Mouse (Mus musculus): Measurements from ENCODE around the gene Tbc1d20. TPM values are rescaled to one million over a fixed set of nuclear protein-coding genes. Genes with fewer than 3 reads are reported as not detected.
A peak's percentile ranks its signal among the peaks of the same experiment; 100 is the strongest.

Gene Tbc1d20
- polyA plus RNA-seq, 1 experiment from 2014 or later = 35.8 TPM

GRCm38 (mm10) chr2:152292475-152292874 lies 1.2 kb upstream of the Tbc1d20 start:
- Histone ChIP-seq H3K27ac (ENCODE audit: low read length) (no peak overlapping the region), H3K4me3 (ENCODE audit: low read length) (no peak overlapping the region), H3K4me1 (ENCODE audit: control insufficient read depth, insufficient read depth, low read length) (peaks cover 16% of the 10 kb centered on the region), H3K27me3 (replicated peaks; ENCODE audit: control insufficient read depth, insufficient read depth, low read length) (no peaks in the 10 kb centered on the region), H3K4me2 (ENCODE audit: low read depth, low read length) (no peak overlapping the region), H3K9ac (ENCODE audit: low read depth, low read length) (no peak overlapping the region), H3K36me3 (ENCODE audit: control insufficient read depth, insufficient read depth, low read length) (no peaks in the 10 kb centered on the region), H3K9me3 (ENCODE audit: control insufficient read depth, low read length) (no peaks in the 10 kb centered on the region)
- ATAC-seq = no peak
- WGBS = 82% methylated on average over 2 of the region's 2 CpGs

GRCm38 (mm10) chr2:152293179-152293726 lies 375 bp upstream of the Tbc1d20 start:
- no peaks in the 10 kb centered on the region for H3K9me3 ChIP-seq (ENCODE audit: control insufficient read depth, low read length)
- peak overlapping the region; percentile 97 for H3K4me3 ChIP-seq (ENCODE audit: low read length)
- peak overlapping the region; percentile 96 for H3K9ac ChIP-seq (ENCODE audit: low read depth, low read length)
- no peaks in the 10 kb centered on the region for H3K36me3 ChIP-seq (ENCODE audit: control insufficient read depth, insufficient read depth, low read length)
- no peak overlapping the region for H3K27ac ChIP-seq (ENCODE audit: low read length)
- H3K27me3 ChIP-seq (replicated peaks; ENCODE audit: control insufficient read depth, insufficient read depth, low read length) = no peaks in the 10 kb centered on the region
- 1% methylated on average over 15 of the region's 15 CpGs for WGBS
- H3K4me2 ChIP-seq (ENCODE audit: low read depth, low read length) = peak overlapping the region; percentile 79
- peaks cover 16% of the 10 kb centered on the region for H3K4me1 ChIP-seq (ENCODE audit: control insufficient read depth, insufficient read depth, low read length)
- peak; percentile 61 for ATAC-seq

- Histone ChIP-seq H3K27ac (ENCODE audit: low read length) (peak overlapping the region; percentile 85; the same call in 1 of the 2 replicates), H3K4me3 (ENCODE audit: low read length) (peak overlapping the region; percentile 97), H3K9ac (ENCODE audit: low read depth, low read length) (peak overlapping the region; percentile 96), H3K9me3 (ENCODE audit: control insufficient read depth, low read length) (no peaks in the 10 kb centered on the region), H3K36me3 (ENCODE audit: control insufficient read depth, insufficient read depth, low read length) (no peaks in the 10 kb centered on the region), H3K4me1 (ENCODE audit: control insufficient read depth, insufficient read depth, low read length) (peaks cover 16% of the 10 kb centered on the region), H3K27me3 (replicated peaks; ENCODE audit: control insufficient read depth, insufficient read depth, low read length) (no peaks in the 10 kb centered on the region), H3K4me2 (ENCODE audit: low read depth, low read length) (peak overlapping the region; percentile 79)
- no peak for ATAC-seq
- 32% methylated on average over 5 of the region's 5 CpGs for WGBS
These were observed 913 bp downstream of the Tbc1d20 start for GRCm38 (mm10) chr2:152294541-152294940.

- H3K4me1 ChIP-seq (ENCODE audit: control insufficient read depth, insufficient read depth, low read length) = no peaks in the 10 kb centered on the region; the same call in 1 of the 2 replicates
- H3K9me3 ChIP-seq (ENCODE audit: control insufficient read depth, low read length) = no peaks in the 10 kb centered on the region
- peaks cover 11% of the 10 kb centered on the region; the same call in 1 of the 2 replicates for H3K36me3 ChIP-seq (ENCODE audit: control insufficient read depth, insufficient read depth, low read length)
- no peak overlapping the region for H3K9ac ChIP-seq (ENCODE audit: low read depth, low read length)
- no peak overlapping the region for H3K4me3 ChIP-seq (ENCODE audit: low read length)
- no peak overlapping the region for H3K27ac ChIP-seq (ENCODE audit: low read length)
- H3K27me3 ChIP-seq (replicated peaks; ENCODE audit: control insufficient read depth, insufficient read depth, low read length) = no peaks in the 10 kb centered on the region
- no peak for ATAC-seq
- H3K4me2 ChIP-seq (ENCODE audit: low read depth, low read length) = no peak overlapping the region
- WGBS = 80% methylated on average over 2 of the region's 2 CpGs
These were observed 9.2 kb downstream of the Tbc1d20 start for GRCm38 (mm10) chr2:152302862-152303261.

GRCm38 (mm10) chr2:152303781-152304180 lies 10.2 kb downstream of the Tbc1d20 start:
- H3K4me1 ChIP-seq (ENCODE audit: control insufficient read depth, insufficient read depth, low read length) = no peaks in the 10 kb centered on the region; the same call in 1 of the 2 replicates
- no peak overlapping the region for H3K9ac ChIP-seq (ENCODE audit: low read depth, low read length)
- H3K4me2 ChIP-seq (ENCODE audit: low read depth, low read length) = no peak overlapping the region
- H3K27ac ChIP-seq (ENCODE audit: low read length) = no peak overlapping the region
- WGBS = 59% methylated on average over 5 of the region's 5 CpGs
- H3K27me3 ChIP-seq (replicated peaks; ENCODE audit: control insufficient read depth, insufficient read depth, low read length) = no peaks in the 10 kb centered on the region
- H3K4me3 ChIP-seq (ENCODE audit: low read length) = no peak overlapping the region
- ATAC-seq = no peak
- H3K36me3 ChIP-seq (ENCODE audit: control insufficient read depth, insufficient read depth, low read length) = peaks cover 18% of the 10 kb centered on the region
- no peaks in the 10 kb centered on the region for H3K9me3 ChIP-seq (ENCODE audit: control insufficient read depth, low read length)

- Histone ChIP-seq H3K27me3 (replicated peaks; ENCODE audit: control insufficient read depth, insufficient read depth, low read length) (no peaks in the 10 kb centered on the region), H3K9me3 (ENCODE audit: control insufficient read depth, low read length) (no peaks in the 10 kb centered on the region), H3K4me2 (ENCODE audit: low read depth, low read length) (no peak overlapping the region), H3K4me3 (ENCODE audit: low read length) (no peak overlapping the region), H3K4me1 (ENCODE audit: control insufficient read depth, insufficient read depth, low read length) (no peaks in the 10 kb centered on the region; the same call in 1 of the 2 replicates), H3K27ac (ENCODE audit: low read length) (no peak overlapping the region), H3K36me3 (ENCODE audit: control insufficient read depth, insufficient read depth, low read length) (peaks cover 27% of the 10 kb centered on the region), H3K9ac (ENCODE audit: low read depth, low read length) (no peak overlapping the region)
- 93% methylated on average over 6 of the region's 6 CpGs for WGBS
- ATAC-seq = no peak
These were observed 11.9 kb downstream of the Tbc1d20 start for GRCm38 (mm10) chr2:152305480-152305879.

- Histone ChIP-seq H3K27ac (ENCODE audit: low read length) (no peak overlapping the region), H3K4me1 (ENCODE audit: control insufficient read depth, insufficient read depth, low read length) (no peaks in the 10 kb centered on the region; the same call in 1 of the 2 replicates), H3K27me3 (replicated peaks; ENCODE audit: control insufficient read depth, insufficient read depth, low read length) (no peaks in the 10 kb centered on the region), H3K4me2 (ENCODE audit: low read depth, low read length) (no peak overlapping the region), H3K36me3 (ENCODE audit: control insufficient read depth, insufficient read depth, low read length) (peaks cover 34% of the 10 kb centered on the region), H3K4me3 (ENCODE audit: low read length) (no peak overlapping the region), H3K9ac (ENCODE audit: low read depth, low read length) (no peak overlapping the region), H3K9me3 (ENCODE audit: control insufficient read depth, low read length) (no peaks in the 10 kb centered on the region)
- no peak for ATAC-seq
- 90% methylated on average over 3 of the region's 3 CpGs for WGBS
These were observed 13.6 kb downstream of the Tbc1d20 start for GRCm38 (mm10) chr2:152307186-152307585.

- no peak overlapping the region for H3K9ac ChIP-seq (ENCODE audit: low read depth, low read length)
- H3K27ac ChIP-seq (ENCODE audit: low read length) = no peak overlapping the region
- H3K36me3 ChIP-seq (ENCODE audit: control insufficient read depth, insufficient read depth, low read length) = peaks cover 40% of the 10 kb centered on the region
- 0 out of 2 replicates have a peak, but pooled peaks have one; percentile 24 for ATAC-seq
- no peak overlapping the region for H3K4me2 ChIP-seq (ENCODE audit: low read depth, low read length)
- no peaks in the 10 kb centered on the region for H3K4me1 ChIP-seq (ENCODE audit: control insufficient read depth, insufficient read depth, low read length)
- H3K27me3 ChIP-seq (replicated peaks; ENCODE audit: control insufficient read depth, insufficient read depth, low read length) = no peaks in the 10 kb centered on the region
- WGBS = 76% methylated on average over 7 of the region's 7 CpGs
- H3K9me3 ChIP-seq (ENCODE audit: control insufficient read depth, low read length) = no peaks in the 10 kb centered on the region
- H3K4me3 ChIP-seq (ENCODE audit: low read length) = no peak overlapping the region
These were observed 19.4 kb downstream of the Tbc1d20 start for GRCm38 (mm10) chr2:152312996-152313395.

- Histone ChIP-seq H3K36me3 (ENCODE audit: control insufficient read depth, insufficient read depth, low read length) (peaks cover 42% of the 10 kb centered on the region), H3K27ac (ENCODE audit: low read length) (no peak overlapping the region), H3K4me2 (ENCODE audit: low read depth, low read length) (no peak overlapping the region), H3K9ac (ENCODE audit: low read depth, low read length) (no peak overlapping the region), H3K9me3 (ENCODE audit: control insufficient read depth, low read length) (no peaks in the 10 kb centered on the region), H3K4me1 (ENCODE audit: control insufficient read depth, insufficient read depth, low read length) (no peaks in the 10 kb centered on the region), H3K27me3 (replicated peaks; ENCODE audit: control insufficient read depth, insufficient read depth, low read length) (no peaks in the 10 kb centered on the region), H3K4me3 (ENCODE audit: low read length) (no peak overlapping the region)
- WGBS = 89% methylated on average over 6 of the region's 6 CpGs
- no peak for ATAC-seq
These were observed 20.3 kb downstream of the Tbc1d20 start for GRCm38 (mm10) chr2:152313926-152314325.

GRCm38 (mm10) chr2:152317054-152317453 lies 23.4 kb downstream of the Tbc1d20 start:
- H3K36me3 ChIP-seq (ENCODE audit: control insufficient read depth, insufficient read depth, low read length) = peaks cover 30% of the 10 kb centered on the region
- no peak overlapping the region for H3K4me3 ChIP-seq (ENCODE audit: low read length)
- no peak overlapping the region for H3K27ac ChIP-seq (ENCODE audit: low read length)
- H3K9me3 ChIP-seq (ENCODE audit: control insufficient read depth, low read length) = no peaks in the 10 kb centered on the region
- H3K4me2 ChIP-seq (ENCODE audit: low read depth, low read length) = no peak overlapping the region
- H3K27me3 ChIP-seq (replicated peaks; ENCODE audit: control insufficient read depth, insufficient read depth, low read length) = no peaks in the 10 kb centered on the region
- H3K9ac ChIP-seq (ENCODE audit: low read depth, low read length) = no peak overlapping the region
- 85% methylated on average over 6 of the region's 6 CpGs for WGBS
- no peak for ATAC-seq
- H3K4me1 ChIP-seq (ENCODE audit: control insufficient read depth, insufficient read depth, low read length) = no peaks in the 10 kb centered on the region
